Mouse (Mus musculus) liver, adult (tissue): ENCODE measurements at regions not wholly inside any gene's neighbourhood (a gene's known extent, or its start where the extent isn't known, plus 50 kb on each side); places are given as distances from the start of the nearest gene placed in this dataset.

ENCODE experiments used
- GATA4 ChIP-seq: IDR thresholded peaks from 2 replicates; pipeline ENCODE4 v1.6.1; 2014; ENCODE audit warnings: mild to moderate bottlenecking, low read length; ENCODE audit not compliant: insufficient replicate concordance

GRCm38 (mm10) chr4:152888306-152888705, 410.6 kb upstream of the Kcnab2 start:
- no peak for TF ChIP-seq GATA4

- no peak for TF ChIP-seq GATA4
Measured at GRCm38 (mm10) chr4:152886773-152887172, 409.1 kb upstream of the Kcnab2 start.

GRCm38 (mm10) chr4:152881433-152881930, 403.8 kb upstream of the Kcnab2 start:
- no peak for TF ChIP-seq GATA4

DNA sequence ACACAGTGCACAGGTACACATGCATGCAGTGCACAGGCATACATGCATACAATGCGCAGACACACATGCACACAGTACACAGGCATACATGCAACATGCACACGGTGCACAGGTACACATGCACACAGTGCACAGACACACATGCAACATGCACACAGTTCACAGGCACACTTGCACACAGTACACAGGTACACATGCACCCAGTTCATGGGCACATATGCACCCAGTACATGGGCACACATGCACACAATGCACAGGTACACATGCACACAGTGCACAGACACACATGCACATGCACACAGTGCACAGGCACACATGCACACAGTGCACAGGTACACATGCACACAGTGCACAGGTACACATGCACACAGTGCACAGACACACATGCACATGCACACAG, 402.7 kb upstream of the Kcnab2 start:
- no peak for TF ChIP-seq GATA4

DNA sequence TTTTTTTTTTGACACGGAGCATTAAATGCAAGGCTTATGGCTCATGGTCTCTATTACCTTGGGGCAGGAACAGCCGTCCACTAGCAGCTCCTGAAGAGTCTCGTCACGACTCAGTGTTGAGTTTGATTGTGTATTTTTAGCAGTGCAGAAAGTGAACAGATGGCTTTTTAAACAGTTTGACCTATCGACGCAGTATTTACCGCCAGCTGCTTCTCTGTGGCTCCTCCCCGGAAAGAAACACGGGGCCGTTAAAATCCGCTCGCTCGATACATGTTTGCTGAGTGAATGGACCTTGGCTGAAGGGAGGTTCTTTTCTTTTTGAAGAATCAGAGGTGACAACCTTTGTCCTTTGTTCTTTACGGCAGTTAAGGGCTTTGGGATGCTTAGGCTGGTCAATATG, 401.3 kb upstream of the Kcnab2 start:
- no peak for TF ChIP-seq GATA4

GRCm38 (mm10) chr4:152878401-152878800, 400.7 kb upstream of the Kcnab2 start:
- no peak for TF ChIP-seq GATA4

- TF ChIP-seq GATA4 = no peak
Measured at GRCm38 (mm10) chr4:152870046-152870445, 392.4 kb upstream of the Kcnab2 start.

DNA sequence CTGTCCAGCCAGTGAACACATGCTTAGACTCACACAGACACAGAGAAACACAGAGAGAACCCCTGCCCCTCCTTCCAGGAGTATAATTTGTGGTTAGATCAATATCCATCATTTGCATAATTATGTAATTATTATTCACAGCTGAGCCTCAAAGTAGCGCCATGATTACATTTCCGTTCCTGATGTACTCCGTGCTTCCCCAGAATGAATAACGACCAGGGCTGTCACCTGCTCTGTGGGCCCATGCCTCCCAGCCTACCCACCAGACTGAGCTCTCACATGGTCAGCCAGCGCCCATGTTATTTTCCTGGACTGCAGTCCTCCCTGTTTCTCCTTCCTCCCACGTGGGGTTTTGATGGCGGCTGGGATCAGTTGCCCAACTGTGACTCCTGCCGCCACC, 388.2 kb upstream of the Kcnab2 start:
- no peak for TF ChIP-seq GATA4

GRCm38 (mm10) chr4:152862818-152863614, 385.3 kb upstream of the Kcnab2 start:
- no peak for TF ChIP-seq GATA4

DNA sequence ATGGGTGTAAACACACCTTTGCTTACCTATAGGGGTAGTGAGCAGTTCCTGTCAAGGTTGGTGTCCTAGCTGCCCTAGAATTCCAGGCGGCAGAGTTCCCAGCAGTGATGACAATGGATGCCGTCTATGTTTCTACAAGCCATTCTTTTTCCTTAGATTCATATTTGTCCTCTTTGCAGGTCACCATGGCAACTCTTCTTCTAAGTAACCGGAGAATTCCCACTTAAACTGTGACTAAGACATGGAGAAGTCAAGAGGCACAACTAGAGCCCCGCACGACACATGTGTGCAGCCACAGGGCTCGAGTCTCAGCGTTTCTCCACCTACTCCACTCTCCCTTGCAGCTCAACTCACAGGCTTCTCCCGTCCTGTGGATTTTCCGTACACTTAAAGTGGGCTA, 381.5 kb upstream of the Kcnab2 start:
- no peak for TF ChIP-seq GATA4

- TF ChIP-seq GATA4 = no peak
Measured at GRCm38 (mm10) chr4:152850147-152850546, 372.5 kb upstream of the Kcnab2 start.

- no peak for TF ChIP-seq GATA4
Measured at GRCm38 (mm10) chr4:152836080-152836479, 358.4 kb upstream of the Kcnab2 start.

DNA sequence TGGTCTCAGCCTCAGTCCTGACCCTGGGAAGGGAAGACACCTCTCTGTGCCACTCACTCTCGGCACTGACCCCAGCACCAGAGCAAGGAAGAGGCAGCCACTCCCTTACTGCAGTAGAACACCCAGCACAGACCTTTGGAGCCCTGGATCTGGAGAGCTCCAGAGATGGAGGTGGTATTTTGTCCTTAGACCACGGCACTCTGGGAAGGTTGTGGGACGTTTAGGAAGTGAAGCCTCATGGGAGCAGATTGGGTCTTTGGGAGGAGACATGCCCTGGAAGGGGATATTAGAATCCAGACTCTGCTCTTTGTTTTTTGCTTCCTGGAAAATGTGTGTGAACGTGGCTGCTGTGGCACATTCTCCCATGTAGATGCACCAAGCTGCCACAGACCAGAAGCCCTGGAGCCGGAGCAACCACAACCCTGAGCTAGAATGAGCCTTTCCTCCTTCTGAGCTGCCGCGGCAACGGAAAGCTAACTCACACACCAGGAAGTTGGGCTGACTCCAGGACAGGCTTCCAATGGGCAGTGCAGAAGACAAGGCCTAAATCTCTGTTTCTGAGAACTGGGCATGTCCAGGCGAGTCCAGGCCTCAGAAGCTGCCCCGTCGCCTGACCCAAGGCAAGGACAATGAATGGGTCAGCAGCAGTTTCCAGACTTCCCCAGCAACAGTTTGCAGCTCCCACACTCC, 356.9 kb upstream of the Kcnab2 start:
- TF ChIP-seq GATA4 = no peak

DNA sequence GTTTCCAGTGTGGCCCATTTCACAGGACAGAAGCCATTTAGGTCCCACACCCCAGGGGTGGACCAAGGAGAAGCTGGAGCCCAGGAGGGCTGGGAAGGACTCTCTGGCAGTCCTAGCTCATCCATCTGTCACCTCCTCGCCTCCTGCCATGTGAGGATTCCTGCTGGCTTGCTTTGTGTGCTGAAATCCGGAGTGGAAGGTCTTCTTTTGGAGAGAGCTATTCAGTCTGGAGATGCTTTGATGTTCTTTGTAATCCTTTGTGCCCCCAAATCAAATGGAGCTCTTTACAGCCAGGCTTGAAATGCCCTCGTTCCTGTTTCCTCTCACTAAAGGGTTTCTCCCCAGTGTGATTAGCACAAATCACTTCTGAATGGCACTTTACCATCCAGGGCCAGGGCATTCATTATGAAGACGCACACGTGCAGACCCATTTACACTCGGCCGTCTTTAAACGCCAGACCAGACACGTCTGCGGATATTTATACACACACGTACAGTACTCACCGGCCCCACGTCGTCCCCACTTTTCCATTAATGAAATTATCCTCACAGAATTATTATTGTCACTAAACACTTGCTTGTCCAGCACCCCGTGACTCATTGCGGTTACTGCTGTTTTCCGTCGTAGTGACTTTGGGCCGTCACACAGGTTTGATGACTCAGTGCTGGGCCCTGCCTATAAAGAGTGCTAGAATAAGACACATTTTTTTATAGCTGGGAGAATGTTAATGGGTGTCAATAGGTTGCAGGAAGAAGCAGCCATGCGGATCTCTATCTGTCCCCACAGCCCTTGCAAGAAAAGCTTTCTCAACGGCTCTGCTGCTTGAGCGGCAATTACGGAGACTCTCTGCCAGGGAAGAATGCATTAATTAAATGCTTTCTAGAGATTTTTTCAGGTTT, 356.0 kb upstream of the Kcnab2 start:
- no peak for TF ChIP-seq GATA4

- no peak for TF ChIP-seq GATA4
Measured at GRCm38 (mm10) chr4:152832757-152833363, 355.2 kb upstream of the Kcnab2 start.
